Mouse (Mus musculus): ENCODE measurements around the gene Snx22. TPM values are rescaled to one million over a fixed set of nuclear protein-coding genes. Genes with fewer than 3 reads are reported as not detected.

The Snx22 gene
- polyA plus RNA-seq, 1 experiment: 0.39 TPM

DNA sequence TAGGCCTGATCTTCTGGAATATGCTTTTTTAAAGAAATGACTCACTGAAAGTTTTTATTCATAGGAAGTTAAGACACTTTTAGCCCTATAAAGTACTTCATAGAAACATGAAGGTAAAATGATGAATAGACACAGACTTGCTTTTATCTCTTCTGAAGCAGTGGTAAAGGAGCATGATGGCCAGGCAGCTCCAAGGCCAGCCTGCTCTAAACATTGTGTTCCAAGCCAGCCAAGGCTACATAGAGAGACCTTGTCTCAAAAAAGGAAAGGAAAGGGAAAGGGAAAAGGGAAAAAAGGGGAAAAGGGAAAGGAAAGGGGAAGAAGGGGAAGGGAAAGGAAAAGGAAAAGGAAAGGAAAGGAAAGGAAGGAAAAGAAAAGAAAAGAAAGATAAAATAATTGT, 48.9 kb downstream of the Snx22 start:
- H3K4me3 ChIP-seq (ENCODE audit: low read depth, low read length): no peak overlapping the region
- no peak for TF ChIP-seq EP300 (IDR thresholded peaks at IDR 0.05; ENCODE audit: insufficient read depth, low read depth, low read length)
- TF ChIP-seq POLR2A (IDR thresholded peaks at IDR 0.05; ENCODE audit: insufficient read depth, low read length): no peak
- TF ChIP-seq CTCF (IDR thresholded peaks at IDR 0.05; ENCODE audit: low read depth, low read length): no peak
- no peaks in the 10 kb centered on the region for H3K9me3 ChIP-seq (replicated peaks; ENCODE audit: control insufficient read depth, insufficient read depth, low read length, poor library complexity, severe bottlenecking)
- H3K9ac ChIP-seq (ENCODE audit: low read depth, poor library complexity, severe bottlenecking): no peak overlapping the region
- H3K27me3 ChIP-seq (ENCODE audit: control insufficient read depth, insufficient read depth, low read length, poor library complexity, severe bottlenecking): no peaks in the 10 kb centered on the region
- H3K36me3 ChIP-seq (ENCODE audit: control insufficient read depth, insufficient read depth, low read length, poor library complexity, severe bottlenecking): peaks cover 11% of the 10 kb centered on the region
- H3K27ac ChIP-seq (ENCODE audit: insufficient read depth, low read length): no peak overlapping the region
- no peaks in the 10 kb centered on the region for H3K4me1 ChIP-seq (ENCODE audit: control insufficient read depth, insufficient read depth, low read length)

Other genes starting within 250 kb of the Snx22 start
- 47.0 and 48.8 TPM in 2 replicates for gene Zfp609, start 242.2 kb downstream of the Snx22 start, polyA plus RNA-seq (2011; ENCODE audit: insufficient read depth, insufficient read length, low read depth, missing spikeins)
- 73.7 and 76.4 TPM in 2 replicates for gene Pclaf, start 179.5 kb downstream of the Snx22 start, polyA plus RNA-seq (2011; ENCODE audit: insufficient read depth, insufficient read length, low read depth, missing spikeins)
- gene Trip4, start 160.9 kb downstream of the Snx22 start, polyA plus RNA-seq (2011; ENCODE audit: insufficient read depth, insufficient read length, low read depth, missing spikeins): 31.0 and 37.4 TPM in 2 replicates
- gene Csnk1g1, start 160.8 kb downstream of the Snx22 start, polyA plus RNA-seq (2011; ENCODE audit: insufficient read depth, insufficient read length, low read depth, missing spikeins): 56.1 and 69.5 TPM in 2 replicates
- gene Ppib, start 9.5 kb downstream of the Snx22 start, polyA plus RNA-seq (2011; ENCODE audit: insufficient read depth, insufficient read length, low read depth, missing spikeins): 287 and 289 TPM in 2 replicates
- gene Snx1, start 56.9 kb upstream of the Snx22 start, polyA plus RNA-seq (2011; ENCODE audit: insufficient read depth, insufficient read length, low read depth, missing spikeins): 34.7 and 34.8 TPM in 2 replicates
- 30.0 and 37.4 TPM in 2 replicates for gene Ciao2a, start 56.9 kb upstream of the Snx22 start, polyA plus RNA-seq (2011; ENCODE audit: insufficient read depth, insufficient read length, low read depth, missing spikeins)
- 0.45 and 0.59 TPM in 2 replicates for gene Dapk2, start 88.5 kb upstream of the Snx22 start, polyA plus RNA-seq (2011; ENCODE audit: insufficient read depth, insufficient read length, low read depth, missing spikeins)

All from ES-Bruce4 (cell line).